Mouse (Mus musculus): Measurements from ENCODE around the gene Eif4g3. TPM values are rescaled to one million over a fixed set of nuclear protein-coding genes. Genes with fewer than 3 reads are reported as not detected.

Gene Eif4g3
- polyA plus RNA-seq, 1 experiment from 2014 or later: 51.0 TPM

GRCm38 (mm10) chr4:138153980-138154379 lies 161.2 kb downstream of the Eif4g3 start:
- Histone ChIP-seq H3K9ac (no peak overlapping the region), H3K4me1 (replicated peaks) (no peaks in the 10 kb centered on the region), H3K4me2 (no peak overlapping the region), H3K4me3 (no peak overlapping the region), H3K9me3 (no peaks in the 10 kb centered on the region), H3K36me3 (peaks cover 32% of the 10 kb centered on the region), H3K27me3 (no peaks in the 10 kb centered on the region), H3K27ac (replicated peaks) (no peak overlapping the region)
- 51% methylated on average over 3 of the region's 3 CpGs for WGBS
- no peak for ATAC-seq (ENCODE audit: low FRiP score, low read depth)

- H3K9ac ChIP-seq: no peak overlapping the region
- H3K9me3 ChIP-seq: no peaks in the 10 kb centered on the region
- WGBS: 84% methylated on average over 5 of the region's 5 CpGs
- peaks cover 35% of the 10 kb centered on the region for H3K36me3 ChIP-seq
- H3K27ac ChIP-seq (replicated peaks): no peak overlapping the region
- H3K4me3 ChIP-seq: no peak overlapping the region
- 0 out of 2 replicates have a peak, but pooled peaks cover 6% of the 10 kb centered on the region for H3K4me1 ChIP-seq (replicated peaks)
- ATAC-seq (ENCODE audit: low FRiP score, low read depth): no peak
- no peak overlapping the region for H3K4me2 ChIP-seq
- no peaks in the 10 kb centered on the region for H3K27me3 ChIP-seq
These were observed 168.1 kb downstream of the Eif4g3 start for GRCm38 (mm10) chr4:138160918-138161317.

- WGBS: 83% methylated on average over 3 of the region's 3 CpGs
- Histone ChIP-seq H3K4me2 (no peak overlapping the region), H3K4me3 (no peak overlapping the region), H3K4me1 (replicated peaks) (0 out of 2 replicates have a peak, but pooled peaks cover 6% of the 10 kb centered on the region), H3K36me3 (peaks cover 37% of the 10 kb centered on the region), H3K9ac (no peak overlapping the region), H3K27ac (replicated peaks) (no peak overlapping the region), H3K9me3 (no peaks in the 10 kb centered on the region), H3K27me3 (no peaks in the 10 kb centered on the region)
- no peak for ATAC-seq (ENCODE audit: low FRiP score, low read depth)
These were observed 168.7 kb downstream of the Eif4g3 start for GRCm38 (mm10) chr4:138161550-138161949.

- no peak overlapping the region for H3K4me3 ChIP-seq
- 36% methylated on average over 2 of the region's 2 CpGs for WGBS
- no peak for ATAC-seq (ENCODE audit: low FRiP score, low read depth)
- H3K9me3 ChIP-seq: no peaks in the 10 kb centered on the region
- H3K27me3 ChIP-seq: no peaks in the 10 kb centered on the region
- no peak overlapping the region for H3K27ac ChIP-seq (replicated peaks)
- H3K4me1 ChIP-seq (replicated peaks): 0 out of 2 replicates have a peak, but pooled peaks cover 6% of the 10 kb centered on the region
- no peak overlapping the region for H3K4me2 ChIP-seq
- no peak overlapping the region for H3K9ac ChIP-seq
- peaks cover 37% of the 10 kb centered on the region for H3K36me3 ChIP-seq
These were observed 171.0 kb downstream of the Eif4g3 start for GRCm38 (mm10) chr4:138163836-138164235.

- no peak for ATAC-seq (ENCODE audit: low FRiP score, low read depth)
- 91% methylated on average over 2 of the region's 2 CpGs for WGBS
- H3K36me3 ChIP-seq: peaks cover 35% of the 10 kb centered on the region
These were observed 172.0 kb downstream of the Eif4g3 start for GRCm38 (mm10) chr4:138164860-138165259.

GRCm38 (mm10) chr4:138166519-138166918 lies 173.7 kb downstream of the Eif4g3 start:
- no peaks in the 10 kb centered on the region for H3K27me3 ChIP-seq
- H3K27ac ChIP-seq (replicated peaks): no peak overlapping the region
- 92% methylated on average over 10 of the region's 10 CpGs for WGBS
- 0 out of 2 replicates have a peak, but pooled peaks cover 6% of the 10 kb centered on the region for H3K4me1 ChIP-seq (replicated peaks)
- ATAC-seq (ENCODE audit: low FRiP score, low read depth): no peak
- no peaks in the 10 kb centered on the region for H3K9me3 ChIP-seq
- H3K4me2 ChIP-seq: no peak overlapping the region
- peaks cover 47% of the 10 kb centered on the region for H3K36me3 ChIP-seq
- H3K9ac ChIP-seq: no peak overlapping the region
- no peak overlapping the region for H3K4me3 ChIP-seq

More at GRCm38 (mm10) chr4:138164860-138165259, 172.0 kb downstream of the Eif4g3 start:
- H3K4me3 ChIP-seq: no peak overlapping the region
- no peak overlapping the region for H3K4me2 ChIP-seq
- 0 out of 2 replicates have a peak, but pooled peaks cover 6% of the 10 kb centered on the region for H3K4me1 ChIP-seq (replicated peaks)
- H3K9ac ChIP-seq: no peak overlapping the region
- H3K27me3 ChIP-seq: no peaks in the 10 kb centered on the region
- no peak overlapping the region for H3K27ac ChIP-seq (replicated peaks)
- H3K9me3 ChIP-seq: no peaks in the 10 kb centered on the region

GRCm38 (mm10) chr4:138168162-138168561 lies 175.3 kb downstream of the Eif4g3 start:
- Histone ChIP-seq H3K9ac (no peak overlapping the region), H3K27ac (replicated peaks) (no peak overlapping the region), H3K4me1 (replicated peaks) (0 out of 2 replicates have a peak, but pooled peaks cover 3% of the 10 kb centered on the region), H3K36me3 (peaks cover 59% of the 10 kb centered on the region), H3K9me3 (no peaks in the 10 kb centered on the region), H3K27me3 (no peaks in the 10 kb centered on the region), H3K4me2 (no peak overlapping the region), H3K4me3 (no peak overlapping the region)
- WGBS: 82% methylated on average over 3 of the region's 3 CpGs
- ATAC-seq (ENCODE audit: low FRiP score, low read depth): no peak

GRCm38 (mm10) chr4:138169420-138169819 lies 176.6 kb downstream of the Eif4g3 start:
- H3K4me1 ChIP-seq (replicated peaks): no peaks in the 10 kb centered on the region
- no peaks in the 10 kb centered on the region for H3K27me3 ChIP-seq
- 94% methylated on average over 4 of the region's 4 CpGs for WGBS
- no peak overlapping the region for H3K9ac ChIP-seq
- no peak overlapping the region for H3K4me3 ChIP-seq
- no peak overlapping the region for H3K27ac ChIP-seq (replicated peaks)
- H3K9me3 ChIP-seq: no peaks in the 10 kb centered on the region
- ATAC-seq (ENCODE audit: low FRiP score, low read depth): no peak
- H3K36me3 ChIP-seq: peaks cover 69% of the 10 kb centered on the region
- H3K4me2 ChIP-seq: no peak overlapping the region

GRCm38 (mm10) chr4:138172686-138173085 lies 179.9 kb downstream of the Eif4g3 start:
- H3K27me3 ChIP-seq: no peaks in the 10 kb centered on the region
- H3K4me1 ChIP-seq (replicated peaks): no peaks in the 10 kb centered on the region
- H3K27ac ChIP-seq (replicated peaks): no peak overlapping the region
- H3K4me3 ChIP-seq: no peak overlapping the region
- H3K4me2 ChIP-seq: no peak overlapping the region
- 97% methylated on average over 4 of the region's 4 CpGs for WGBS
- H3K9ac ChIP-seq: no peak overlapping the region
- H3K36me3 ChIP-seq: peaks cover 81% of the 10 kb centered on the region
- no peak for ATAC-seq (ENCODE audit: low FRiP score, low read depth)
- no peaks in the 10 kb centered on the region for H3K9me3 ChIP-seq

GRCm38 (mm10) chr4:138179391-138179790 lies 186.6 kb downstream of the Eif4g3 start:
- H3K27me3 ChIP-seq: no peaks in the 10 kb centered on the region
- H3K4me2 ChIP-seq: no peak overlapping the region
- H3K9me3 ChIP-seq: no peaks in the 10 kb centered on the region
- H3K4me1 ChIP-seq (replicated peaks): no peaks in the 10 kb centered on the region
- H3K27ac ChIP-seq (replicated peaks): no peak overlapping the region
- H3K4me3 ChIP-seq: no peak overlapping the region
- no peak overlapping the region for H3K9ac ChIP-seq
- H3K36me3 ChIP-seq: peaks cover 90% of the 10 kb centered on the region
- ATAC-seq (ENCODE audit: low FRiP score, low read depth): no peak
- 97% methylated on average over 5 of the region's 5 CpGs for WGBS

GRCm38 (mm10) chr4:138180719-138181118 lies 187.9 kb downstream of the Eif4g3 start:
- H3K9ac ChIP-seq: no peak overlapping the region
- WGBS: 94% methylated on average over 4 of the region's 4 CpGs

GRCm38 (mm10) chr4:138184056-138184455 lies 191.2 kb downstream of the Eif4g3 start:
- no peak overlapping the region for H3K9ac ChIP-seq
- no peaks in the 10 kb centered on the region for H3K27me3 ChIP-seq
- no peak overlapping the region for H3K27ac ChIP-seq (replicated peaks)
- H3K36me3 ChIP-seq: peaks cover 75% of the 10 kb centered on the region
- 88% methylated on average over 5 of the region's 5 CpGs for WGBS
- no peaks in the 10 kb centered on the region for H3K9me3 ChIP-seq
- H3K4me2 ChIP-seq: no peak overlapping the region
- ATAC-seq (ENCODE audit: low FRiP score, low read depth): no peak
- no peak overlapping the region for H3K4me3 ChIP-seq
- H3K4me1 ChIP-seq (replicated peaks): no peaks in the 10 kb centered on the region

More at GRCm38 (mm10) chr4:138180719-138181118, 187.9 kb downstream of the Eif4g3 start:
- Histone ChIP-seq H3K4me2 (no peak overlapping the region), H3K9me3 (no peaks in the 10 kb centered on the region), H3K4me3 (no peak overlapping the region), H3K27ac (replicated peaks) (no peak overlapping the region), H3K4me1 (replicated peaks) (no peaks in the 10 kb centered on the region), H3K27me3 (no peaks in the 10 kb centered on the region), H3K36me3 (peaks cover 83% of the 10 kb centered on the region)
- no peak for ATAC-seq (ENCODE audit: low FRiP score, low read depth)

GRCm38 (mm10) chr4:138184573-138184981 lies 191.8 kb downstream of the Eif4g3 start:
- no peak for ATAC-seq (ENCODE audit: low FRiP score, low read depth)
- Histone ChIP-seq H3K36me3 (peaks cover 74% of the 10 kb centered on the region), H3K27me3 (no peaks in the 10 kb centered on the region), H3K9ac (no peak overlapping the region), H3K4me1 (replicated peaks) (no peaks in the 10 kb centered on the region), H3K27ac (replicated peaks) (no peak overlapping the region), H3K9me3 (no peaks in the 10 kb centered on the region), H3K4me2 (no peak overlapping the region), H3K4me3 (no peak overlapping the region)
- WGBS: 90% methylated on average over 5 of the region's 5 CpGs
